Mouse (Mus musculus) E14TG2a.4 (cell line): ENCODE results near the gene Ralgps1.

Experiments used
- CTCF ChIP-seq: conservative IDR thresholded peaks from 2 replicates; pipeline ENCODE4 v1.5.1; 2014; ENCODE audit warnings: low read length
- NANOG ChIP-seq: IDR thresholded peaks from 2 replicates; pipeline ENCODE4 v1.6.1; 2014; ENCODE audit warnings: borderline replicate concordance, low read length, mixed read lengths
- POU5F1 ChIP-seq: IDR thresholded peaks from 2 replicates; pipeline ENCODE4 v1.6.1; 2014; ENCODE audit warnings: low read length, borderline replicate concordance

GRCm38 (mm10) chr2:33321641-33322040, 49.6 kb downstream of the Ralgps1 start:
- TF ChIP-seq CTCF = no peak
- TF ChIP-seq POU5F1 = no peak
- TF ChIP-seq NANOG = no peak
